Mouse (Mus musculus) left cerebral cortex, adult 18-20 months (tissue): Measurements from ENCODE around the gene Med6. TPM values are rescaled to one million over a fixed set of nuclear protein-coding genes. Genes with fewer than 3 reads are reported as not detected.
A peak's percentile ranks its signal among the peaks of the same experiment; 100 is the strongest.
"Not testable (repeated sequence)": the region's sequence is repeated elsewhere in the genome, so short reads cannot be mapped to it uniquely, and the experiment has no call there.

Experiments used
- DNase-seq, 2 experiments: peaks; one replicate each; pipeline ENCODE4 v3.0.0; 2021 to 2022; ENCODE audit warnings: low spot score in 2 of 2, mixed read lengths in 1 of 2
- total RNA-seq, 2 experiments: library from RNA; stranded (reverse); gene quantifications; 2 replicates each; pipeline ENCODE4 v1.2.3; 2021

The Med6 gene
- total RNA-seq, 2 experiments from 2014 or later = 28.7 to 29.2 TPM

- no peak for DNase-seq
These were observed 30.6 kb downstream of the Med6 start for GRCm38 (mm10) chr12:81564173-81564572.

GRCm38 (mm10) chr12:81549286-81549685 lies 45.5 kb downstream of the Med6 start:
- no peak for DNase-seq

- no peak for DNase-seq
These were observed 47.6 kb downstream of the Med6 start for GRCm38 (mm10) chr12:81547163-81547562.

GRCm38 (mm10) chr12:81533029-81533419 lies 61.8 kb downstream of the Med6 start:
- DNase-seq = no peak

GRCm38 (mm10) chr12:81532316-81533028 lies 62.3 kb downstream of the Med6 start, which contains the start of the genes Gm20498 and Synj2bp:
Gene Gm20498 (minus strand): TSS chr12:81532905.
Gene Synj2bp (minus strand): TSS chr12:81532911.
- peak; percentile 86 to 90 for DNase-seq

GRCm38 (mm10) chr12:81530587-81530986 lies 64.2 kb downstream of the Med6 start:
- DNase-seq = not testable (repeated sequence)

Other genes with a start within 250 kb of the Med6 start
- gene Gm4787, start 215.5 kb downstream of the Med6 start, total RNA-seq = 1 to 10 TPM; 1.5 to 1.6 TPM
- gene Adam4, start 173.1 kb downstream of the Med6 start, total RNA-seq = 1 to 10 TPM; 2.1 to 2.5 TPM
- 10 to 100 TPM; 36.6 to 50.7 TPM for gene Cox16, start 109.9 kb downstream of the Med6 start, total RNA-seq
- gene Gm20498, start 62.1 kb downstream of the Med6 start, total RNA-seq = 10 to 100 TPM; 36.7 to 53.7 TPM
- 10 to 100 TPM; 34.8 to 37.7 TPM for gene Synj2bp, start 62.1 kb downstream of the Med6 start, total RNA-seq
- gene Adam21, start 26.5 kb downstream of the Med6 start, total RNA-seq = under 1 TPM; 0.21 to 0.51 TPM
- 10 to 100 TPM; 49.1 to 52.8 TPM for gene Ttc9, start 36.2 kb upstream of the Med6 start, total RNA-seq
- 10 to 100 TPM; 57.3 to 57.4 TPM for gene Map3k9, start 186.2 kb upstream of the Med6 start, total RNA-seq